Mouse (Mus musculus) kidney, embryonic 14.5 days (tissue): ENCODE measurements around the gene Arhgap22. TPM values are rescaled to one million over a fixed set of nuclear protein-coding genes. Genes with fewer than 3 reads are reported as not detected.

ENCODE experiments used
- ATAC-seq: fragments of 200-750 bp; cut with Nextera tagmentation; 2 replicates; pipeline ENCODE4 v1.8.0; 2017; ENCODE audit warnings: moderate number of reproducible peaks, mild to moderate bottlenecking, moderate TSS enrichment, moderate library complexity; ENCODE audit not compliant: low FRiP score, low TSS enrichment
- H3K27ac ChIP-seq: fragments of 300-500 bp; sonication (generic); 2 replicates; pipeline ENCODE4 v1.5.1; 2014; ENCODE audit warnings: low read depth, mild to moderate bottlenecking, low read length, moderate library complexity, mixed read lengths
- H3K27me3 ChIP-seq: fragments of 300-500 bp; sonication (generic); 2 replicates; pipeline ENCODE4 v1.6.1; 2014; ENCODE audit warnings: mild to moderate bottlenecking, low read length; ENCODE audit not compliant: control insufficient read depth, insufficient read depth
- H3K36me3 ChIP-seq: fragments of 300-500 bp; sonication (generic); 2 replicates; pipeline ENCODE4 v1.6.1; 2014; ENCODE audit warnings: low read length, mixed read lengths; ENCODE audit not compliant: control insufficient read depth, insufficient read depth
- H3K4me1 ChIP-seq: fragments of 300-500 bp; sonication (generic); 2 replicates; pipeline ENCODE4 v1.6.1; 2014; ENCODE audit warnings: low read length, mixed read lengths; ENCODE audit not compliant: control insufficient read depth, insufficient read depth
- H3K4me2 ChIP-seq: fragments of 300-500 bp; sonication (generic); replicated peaks from 2 replicates; pipeline ENCODE4 v1.6.1; 2014; ENCODE audit warnings: low read depth, mild to moderate bottlenecking, low read length
- H3K4me3 ChIP-seq: fragments of 300-500 bp; sonication (generic); 2 replicates; pipeline ENCODE4 v1.5.1; 2014; ENCODE audit warnings: mild to moderate bottlenecking, low read length
- H3K9ac ChIP-seq: fragments of 300-500 bp; sonication (generic); 2 replicates; pipeline ENCODE4 v1.6.1; 2014; ENCODE audit warnings: low read depth, mild to moderate bottlenecking, low read length, moderate library complexity
- H3K9me3 ChIP-seq: fragments of 300-500 bp; sonication (generic); 2 replicates; pipeline ENCODE4 v1.6.1; 2016; ENCODE audit warnings: low read length; ENCODE audit not compliant: control insufficient read depth
- WGBS: fragments of 180-500 bp; shearing (Covaris S2); extraction: QIAGEN DNeasy Blood & Tissue Kit; methylation state at CpG from one replicate; pipeline ENCODE4 v1.1.7; 2014; 5-methylcytosine and 5-hydroxymethylcytosine counted together
- polyA plus RNA-seq: library from polyadenylated mRNA; unstranded; fragments of >200 nt; fragmentation: Nextera tagmentation; extraction: Ambion mirVana; gene quantifications from 2 replicates; pipeline ENCODE4 v1.2.1, GENCODE M21; 2014

Gene Arhgap22
- polyA plus RNA-seq, 1 experiment from 2014 or later, result 2.6 TPM

- Histone ChIP-seq H3K27ac (no peak overlapping the region), H3K4me1 (no peaks in the 10 kb centered on the region), H3K4me3 (no peak overlapping the region), H3K9ac (no peak overlapping the region), H3K9me3 (no peaks in the 10 kb centered on the region), H3K4me2 (no peak overlapping the region), H3K27me3 (no peaks in the 10 kb centered on the region), H3K36me3 (no peaks in the 10 kb centered on the region)
- ATAC-seq, result no peak
- WGBS, result 92% methylated on average over 21 of the region's 21 CpGs
These were observed 23.9 kb upstream of the Arhgap22 start for GRCm38 (mm10) chr14:33189849-33190423.

- no peak overlapping the region for H3K9ac ChIP-seq
- H3K4me2 ChIP-seq, result no peak overlapping the region
- 55% methylated on average over 1 of the region's 1 CpGs for WGBS
- no peak overlapping the region for H3K27ac ChIP-seq
- no peaks in the 10 kb centered on the region for H3K27me3 ChIP-seq
- ATAC-seq, result no peak
- no peaks in the 10 kb centered on the region for H3K36me3 ChIP-seq
- H3K4me1 ChIP-seq, result no peaks in the 10 kb centered on the region
- H3K4me3 ChIP-seq, result no peak overlapping the region
- no peaks in the 10 kb centered on the region for H3K9me3 ChIP-seq
These were observed 23.2 kb upstream of the Arhgap22 start for GRCm38 (mm10) chr14:33190646-33191045.

GRCm38 (mm10) chr14:33193762-33194161, 20.1 kb upstream of the Arhgap22 start:
- ATAC-seq, result no peak
- Histone ChIP-seq H3K9me3 (no peaks in the 10 kb centered on the region), H3K27ac (no peak overlapping the region), H3K27me3 (no peaks in the 10 kb centered on the region), H3K9ac (no peak overlapping the region), H3K4me1 (no peaks in the 10 kb centered on the region), H3K4me3 (no peak overlapping the region), H3K36me3 (no peaks in the 10 kb centered on the region), H3K4me2 (no peak overlapping the region)

GRCm38 (mm10) chr14:33194241-33194640, 19.6 kb upstream of the Arhgap22 start:
- Histone ChIP-seq H3K4me2 (no peak overlapping the region), H3K9ac (no peak overlapping the region), H3K4me1 (no peaks in the 10 kb centered on the region), H3K4me3 (no peak overlapping the region), H3K9me3 (no peaks in the 10 kb centered on the region), H3K36me3 (no peaks in the 10 kb centered on the region), H3K27ac (no peak overlapping the region), H3K27me3 (no peaks in the 10 kb centered on the region)
- 67% methylated on average over 3 of the region's 3 CpGs for WGBS
- no peak for ATAC-seq

GRCm38 (mm10) chr14:33202161-33202560, 11.7 kb upstream of the Arhgap22 start:
- H3K9me3 ChIP-seq, result no peaks in the 10 kb centered on the region
- WGBS, result 78% methylated on average over 4 of the region's 4 CpGs

GRCm38 (mm10) chr14:33202885-33203284, 10.9 kb upstream of the Arhgap22 start:
- Histone ChIP-seq H3K4me1 (no peaks in the 10 kb centered on the region), H3K9ac (no peak overlapping the region), H3K27me3 (no peaks in the 10 kb centered on the region), H3K9me3 (no peaks in the 10 kb centered on the region), H3K36me3 (no peaks in the 10 kb centered on the region), H3K27ac (no peak overlapping the region), H3K4me3 (no peak overlapping the region), H3K4me2 (no peak overlapping the region)
- 78% methylated on average over 6 of the region's 6 CpGs for WGBS
- ATAC-seq, result no peak

More at GRCm38 (mm10) chr14:33202161-33202560, 11.7 kb upstream of the Arhgap22 start:
- Histone ChIP-seq H3K36me3 (no peaks in the 10 kb centered on the region), H3K4me1 (no peaks in the 10 kb centered on the region), H3K4me2 (no peak overlapping the region), H3K27ac (no peak overlapping the region), H3K27me3 (no peaks in the 10 kb centered on the region), H3K4me3 (no peak overlapping the region), H3K9ac (no peak overlapping the region)
- ATAC-seq, result no peak

- 89% methylated on average over 14 of the region's 14 CpGs for WGBS
- no peak overlapping the region for H3K27ac ChIP-seq
- ATAC-seq, result no peak
- no peak overlapping the region for H3K9ac ChIP-seq
- H3K27me3 ChIP-seq, result no peaks in the 10 kb centered on the region
- no peaks in the 10 kb centered on the region for H3K4me1 ChIP-seq
- H3K36me3 ChIP-seq, result no peaks in the 10 kb centered on the region
- no peaks in the 10 kb centered on the region for H3K9me3 ChIP-seq
- H3K4me2 ChIP-seq, result no peak overlapping the region
- no peak overlapping the region for H3K4me3 ChIP-seq
These were observed 10.0 kb upstream of the Arhgap22 start for GRCm38 (mm10) chr14:33203777-33204176.

GRCm38 (mm10) chr14:33205280-33205965, 8.4 kb upstream of the Arhgap22 start:
- H3K27me3 ChIP-seq, result no peaks in the 10 kb centered on the region
- no peaks in the 10 kb centered on the region for H3K4me1 ChIP-seq
- 39% methylated on average over 24 of the region's 24 CpGs for WGBS
- no peak overlapping the region for H3K9ac ChIP-seq
- no peaks in the 10 kb centered on the region for H3K36me3 ChIP-seq
- no peak overlapping the region; the same call in 1 of the 2 replicates for H3K4me3 ChIP-seq
- no peak overlapping the region; the same call in 1 of the 2 replicates for H3K4me2 ChIP-seq
- H3K9me3 ChIP-seq, result no peaks in the 10 kb centered on the region
- peak; percentile 35; the same call in 1 of the 2 replicates for ATAC-seq
- H3K27ac ChIP-seq, result no peak overlapping the region

- 18% methylated on average over 2 of the region's 2 CpGs for WGBS
- H3K4me2 ChIP-seq, result no peak overlapping the region
- no peak overlapping the region for H3K4me3 ChIP-seq
- H3K27ac ChIP-seq, result no peak overlapping the region
- H3K4me1 ChIP-seq, result no peaks in the 10 kb centered on the region
- H3K27me3 ChIP-seq, result no peaks in the 10 kb centered on the region; the same call in 1 of the 2 replicates
- no peak for ATAC-seq
- no peaks in the 10 kb centered on the region for H3K36me3 ChIP-seq
- H3K9me3 ChIP-seq, result no peaks in the 10 kb centered on the region
- H3K9ac ChIP-seq, result no peak overlapping the region
These were observed 6.8 kb upstream of the Arhgap22 start for GRCm38 (mm10) chr14:33207011-33207410.
